Mouse (Mus musculus) CH12.LX (cell line): Measurements from ENCODE around the gene Gng3.

Source experiments
- CTCF ChIP-seq, 2 experiments: IDR thresholded peaks in 1 of 2; conservative IDR thresholded peaks in 1 of 2; 2 replicates each; pipeline ENCODE4 v1.5.1; 2011 to 2012; ENCODE audit warnings: low read depth in 2 of 2, low read length in 2 of 2, improper control_type of control experiment in 1 of 2, inconsistent platforms in 1 of 2, mild to moderate bottlenecking in 1 of 2, moderate library complexity in 1 of 2
- EP300 ChIP-seq: IDR thresholded peaks from 2 replicates; pipeline ENCODE4 v1.6.1; 2011; ENCODE audit warnings: low read length, improper control_type of control experiment
- ETS1 ChIP-seq: conservative IDR thresholded peaks from 2 replicates; pipeline ENCODE4 v1.6.1; 2012; ENCODE audit warnings: low read depth, mild to moderate bottlenecking, inconsistent platforms, low read length, improper control_type of control experiment, moderate library complexity
- MAFK ChIP-seq: IDR thresholded peaks from 2 replicates; pipeline ENCODE4 v1.6.1; 2011; ENCODE audit warnings: low read length, improper control_type of control experiment; ENCODE audit not compliant: insufficient replicate concordance
- POLR2A ChIP-seq: IDR thresholded peaks from 2 replicates; pipeline ENCODE4 v1.6.1; 2011; ENCODE audit warnings: low read depth, mild to moderate bottlenecking, improper control_type of control experiment, low read length
- USF2 ChIP-seq: conservative IDR thresholded peaks from 2 replicates; pipeline ENCODE4 v1.6.1; 2011; ENCODE audit warnings: low read depth, low read length, improper control_type of control experiment

DNA sequence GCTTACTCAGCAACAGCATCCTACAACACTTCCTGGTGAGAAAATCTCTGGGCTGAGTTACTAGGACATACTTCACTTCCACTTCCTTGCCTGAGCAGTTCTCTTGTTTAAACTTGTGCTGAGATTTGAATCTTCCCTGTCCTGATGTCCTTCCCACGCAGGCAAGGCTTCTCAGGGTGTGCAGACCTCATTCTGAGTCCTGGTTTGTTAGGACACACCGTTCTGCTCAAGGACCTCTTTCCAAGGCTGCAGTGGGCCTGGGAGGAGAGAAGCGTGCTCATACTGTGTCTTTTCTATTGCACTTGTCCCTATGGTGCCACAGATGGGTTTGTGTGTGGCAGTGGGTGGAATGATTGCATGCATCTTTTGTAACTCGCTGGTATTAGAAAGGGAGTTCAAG is 6.0 kb downstream of the Gng3 start:
- no peak for TF ChIP-seq MAFK
- no peak for TF ChIP-seq POLR2A
- TF ChIP-seq ETS1: no peak
- no peak for TF ChIP-seq USF2
- TF ChIP-seq CTCF (conservative IDR thresholded peaks at IDR 0.05 in 1 of 2, IDR thresholded peaks at IDR 0.05 in 1 of 2; ENCODE audit: low read depth in 2 of 2, low read length in 2 of 2): no peak
- TF ChIP-seq EP300: no peak
